Mouse (Mus musculus) adrenal gland, postnatal 14 days (tissue): ENCODE results near the gene Gucd1. TPM values are rescaled to one million over a fixed set of nuclear protein-coding genes. Genes with fewer than 3 reads are reported as not detected.
A peak's percentile ranks its signal among the peaks of the same experiment; 100 is the strongest.
"Not testable (repeated sequence)": the region's sequence is repeated elsewhere in the genome, so short reads cannot be mapped to it uniquely, and the experiment has no call there.

ENCODE experiments used
- DNase-seq: peaks from one replicate; pipeline ENCODE4 v3.0.0; 2021; ENCODE audit warnings: mixed read lengths
- total RNA-seq: library from RNA; stranded (reverse); gene quantifications from 2 replicates; pipeline ENCODE4 v1.2.3, GENCODE M21; 2021

Gucd1 gene
- total RNA-seq, 1 experiment from 2014 or later, result 41.0 TPM

DNA sequence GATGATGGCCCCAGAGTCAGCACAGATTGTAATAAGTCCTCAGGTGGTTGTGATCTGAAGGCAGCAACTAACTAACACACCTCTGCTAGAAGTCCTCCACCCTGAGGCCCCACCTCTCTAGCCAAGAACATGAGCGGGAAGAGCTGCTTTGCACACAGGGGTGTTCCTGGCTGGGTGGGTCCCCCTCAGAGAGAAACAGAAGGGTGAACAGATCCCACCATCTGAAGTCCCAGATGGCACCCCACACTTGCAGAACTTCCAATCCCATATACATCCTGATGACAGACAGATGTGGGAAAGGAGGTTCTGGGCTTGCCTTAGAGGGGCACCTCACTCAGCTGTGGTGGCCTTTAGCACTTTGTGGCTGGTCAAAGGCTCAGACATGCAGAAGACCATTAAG, 80.5 kb downstream of the Gucd1 start:
- no peak for DNase-seq

DNA sequence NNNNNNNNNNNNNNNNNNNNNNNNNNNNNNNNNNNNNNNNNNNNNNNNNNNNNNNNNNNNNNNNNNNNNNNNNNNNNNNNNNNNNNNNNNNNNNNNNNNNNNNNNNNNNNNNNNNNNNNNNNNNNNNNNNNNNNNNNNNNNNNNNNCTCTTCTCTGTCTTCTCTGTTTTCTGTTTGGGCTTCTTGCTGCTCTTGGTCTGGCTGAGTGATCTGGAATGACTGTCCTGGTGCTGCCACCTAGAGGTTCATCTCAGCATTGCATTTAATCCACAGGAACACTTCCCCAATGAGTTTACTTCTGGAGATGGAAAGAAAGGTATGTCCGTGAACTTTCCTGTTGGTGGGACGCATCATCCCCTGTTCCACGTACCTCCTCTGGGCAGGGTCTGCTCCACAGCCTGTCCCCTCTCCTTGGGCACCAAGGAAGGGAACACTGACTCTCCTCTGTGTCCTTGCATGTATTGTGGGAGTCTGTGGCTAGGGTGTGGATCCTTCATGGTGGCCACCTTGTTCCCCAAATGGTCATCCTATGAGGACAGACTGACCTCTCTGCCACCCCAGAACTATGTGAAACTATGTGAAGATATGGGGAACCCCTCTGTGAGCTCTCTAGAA, 81.1 kb downstream of the Gucd1 start:
- peak; percentile 85 for DNase-seq

DNA sequence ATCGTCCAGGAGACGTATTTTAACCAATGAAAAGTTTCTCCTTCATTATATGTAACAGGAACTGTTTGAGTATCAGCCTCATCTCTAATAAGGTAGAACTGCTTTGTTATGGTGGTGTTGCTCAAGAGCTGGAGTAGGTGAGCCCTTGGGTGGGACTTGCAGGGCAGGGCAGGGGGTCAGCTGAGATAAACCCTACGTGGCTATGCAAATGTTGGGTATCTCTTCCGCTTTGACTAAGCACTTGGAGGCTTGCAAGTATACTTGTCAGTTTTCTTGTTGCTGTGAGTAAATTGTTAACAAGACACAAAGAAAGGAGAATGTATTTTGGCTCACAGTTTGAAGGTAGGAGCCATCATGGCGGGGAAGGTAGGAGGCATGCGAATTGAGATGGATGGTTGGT, 87.1 kb downstream of the Gucd1 start:
- DNase-seq, result no peak

DNA sequence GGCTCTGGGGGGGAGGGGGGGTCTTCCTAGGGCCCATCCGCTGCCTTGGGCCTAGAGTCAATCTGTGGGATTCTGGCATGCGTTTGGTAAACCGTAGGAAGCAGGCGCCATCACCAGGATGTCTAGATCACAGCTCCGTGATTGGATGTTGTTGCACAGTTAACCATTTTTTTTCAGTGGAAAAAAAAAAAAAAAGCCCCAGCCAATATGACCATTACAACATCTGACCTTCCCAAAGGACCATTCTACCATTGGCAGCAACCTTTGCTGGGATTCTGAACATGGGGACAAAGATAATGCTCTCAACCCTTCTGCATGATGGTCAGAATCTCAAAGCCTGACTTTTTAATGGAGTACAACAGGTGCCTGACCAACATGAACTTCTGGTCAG, 87.6 kb downstream of the Gucd1 start:
- DNase-seq, result no peak

DNA sequence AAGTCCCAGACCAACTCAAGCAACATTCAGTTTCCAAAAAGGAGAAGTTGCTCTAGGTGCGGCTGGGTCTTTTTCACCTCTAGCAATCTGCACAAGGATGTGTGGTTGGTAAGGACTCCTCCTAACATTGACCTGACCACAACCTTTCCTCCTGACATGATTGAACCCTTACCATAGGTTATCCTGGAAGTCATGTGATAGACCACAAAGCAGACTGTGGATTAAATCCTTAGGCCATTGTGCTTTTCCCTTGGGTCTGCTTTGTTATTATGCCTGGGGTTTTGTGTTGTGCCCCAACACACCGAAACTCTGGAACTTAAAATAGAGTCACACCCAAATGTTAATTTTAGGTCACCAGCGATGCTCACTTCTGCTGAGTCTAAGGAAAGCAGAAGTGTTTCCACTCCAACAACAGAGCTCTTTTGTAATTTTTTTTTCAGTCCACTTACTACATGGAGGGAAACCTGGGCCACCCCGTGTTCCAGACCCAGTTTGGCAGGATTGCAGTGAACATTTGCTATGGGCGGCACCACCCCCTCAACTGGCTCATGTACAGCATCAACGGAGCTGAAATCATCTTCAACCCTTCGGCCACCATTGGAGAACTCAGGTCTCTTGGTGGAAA, 88.1 kb downstream of the Gucd1 start:
- DNase-seq, result no peak

DNA sequence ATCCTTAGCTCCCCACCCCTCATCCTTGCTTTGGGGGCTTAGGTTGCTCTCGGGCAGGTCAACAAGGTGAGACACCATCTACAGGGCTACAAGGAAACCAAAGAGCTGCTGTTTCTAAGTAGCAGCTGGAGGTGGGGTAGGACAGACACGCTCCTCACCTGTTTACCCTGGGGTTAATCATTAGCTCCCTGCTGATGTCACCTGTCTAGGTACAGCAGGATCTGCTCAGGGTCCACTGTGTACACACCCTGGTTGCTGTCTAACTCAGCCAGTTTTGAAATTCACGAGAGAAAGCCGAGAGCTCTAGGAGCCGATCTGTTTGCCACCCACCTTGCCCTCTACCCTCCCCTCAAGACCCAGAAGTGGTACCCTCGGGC, 88.8 kb downstream of the Gucd1 start:
- no peak for DNase-seq

DNA sequence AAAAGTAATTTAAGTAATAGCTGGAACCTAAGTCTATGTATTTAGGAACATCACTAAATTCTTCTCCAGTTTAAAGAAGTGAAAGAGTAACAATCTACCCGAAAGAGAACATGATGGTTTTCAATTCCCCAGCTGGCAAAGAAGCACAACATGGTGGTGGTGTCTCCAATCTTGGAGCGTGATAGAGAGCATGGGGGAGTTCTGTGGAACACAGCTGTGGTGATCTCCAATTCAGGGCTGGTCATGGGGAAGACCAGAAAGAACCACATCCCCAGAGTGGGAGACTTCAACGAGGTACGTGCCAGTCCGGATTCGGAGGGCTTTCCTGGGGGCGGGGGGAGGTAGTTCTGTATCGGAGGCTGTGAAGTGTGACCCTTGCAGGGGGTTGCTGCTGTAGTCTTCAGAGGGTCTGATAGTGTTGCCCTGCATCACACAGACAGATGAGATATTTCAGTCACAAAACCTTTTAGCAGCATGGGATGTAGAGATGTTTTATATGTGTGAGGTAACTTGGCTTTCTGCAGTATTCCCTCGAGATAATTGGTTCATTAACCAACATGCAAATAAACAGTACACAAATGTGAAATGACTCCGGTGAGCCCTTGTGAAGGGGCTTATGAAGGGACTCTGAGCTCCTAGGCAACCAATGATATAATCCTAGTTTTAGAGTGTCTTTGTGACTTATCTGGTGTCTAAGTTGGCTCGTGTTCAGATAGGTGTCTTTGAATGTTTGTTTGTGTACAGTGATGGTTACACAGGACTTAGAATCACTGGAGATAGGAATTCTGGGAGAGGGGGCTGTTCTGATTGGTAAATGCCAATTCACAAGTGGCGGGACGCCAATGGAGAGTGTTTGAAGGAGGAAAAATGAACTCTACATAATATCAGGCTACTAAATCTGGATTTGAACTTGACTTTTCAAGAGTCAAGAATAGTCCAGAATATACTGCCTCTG, 89.4 kb downstream of the Gucd1 start:
- DNase-seq, result no peak

DNA sequence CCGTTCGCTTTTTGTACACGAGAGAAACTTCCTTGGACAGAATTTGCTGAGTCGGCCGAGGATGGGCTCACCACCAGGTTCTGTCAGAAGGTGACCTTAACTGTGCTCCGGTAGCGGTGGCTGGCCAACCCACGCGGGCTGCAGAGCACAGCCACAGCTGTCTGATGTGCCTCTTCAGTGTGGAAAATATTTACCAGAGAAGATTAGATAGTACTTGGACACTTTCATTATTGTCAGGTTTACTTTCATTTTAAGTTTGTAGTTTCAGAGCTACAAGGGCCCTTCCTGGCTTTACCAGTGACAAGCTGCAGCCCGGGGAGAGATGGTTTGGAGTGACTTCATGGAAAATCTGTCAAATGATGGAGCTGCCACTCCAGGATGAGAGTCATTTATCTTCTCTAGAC, 93.3 kb downstream of the Gucd1 start:
- DNase-seq, result no peak

DNA sequence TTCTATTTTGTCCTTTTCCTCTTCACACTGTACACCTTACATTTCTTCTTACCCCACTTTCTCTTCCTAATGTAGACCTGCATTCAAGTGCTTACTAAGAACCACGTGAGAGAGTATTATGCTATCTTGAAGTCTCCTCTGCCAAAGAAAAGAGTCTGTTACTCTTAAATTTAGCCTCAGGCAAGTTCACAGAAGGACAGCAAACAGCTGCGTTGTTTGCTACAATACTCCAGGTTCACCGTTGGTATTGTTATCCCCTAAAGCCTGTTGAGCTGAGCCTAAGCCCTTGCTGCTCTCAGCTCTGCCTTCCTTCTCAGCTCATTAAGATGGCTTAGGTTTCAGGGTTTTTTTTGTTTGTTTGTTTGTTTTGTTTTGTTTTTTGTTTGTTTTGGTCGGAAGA, 99.0 kb downstream of the Gucd1 start:
- no peak for DNase-seq

DNA sequence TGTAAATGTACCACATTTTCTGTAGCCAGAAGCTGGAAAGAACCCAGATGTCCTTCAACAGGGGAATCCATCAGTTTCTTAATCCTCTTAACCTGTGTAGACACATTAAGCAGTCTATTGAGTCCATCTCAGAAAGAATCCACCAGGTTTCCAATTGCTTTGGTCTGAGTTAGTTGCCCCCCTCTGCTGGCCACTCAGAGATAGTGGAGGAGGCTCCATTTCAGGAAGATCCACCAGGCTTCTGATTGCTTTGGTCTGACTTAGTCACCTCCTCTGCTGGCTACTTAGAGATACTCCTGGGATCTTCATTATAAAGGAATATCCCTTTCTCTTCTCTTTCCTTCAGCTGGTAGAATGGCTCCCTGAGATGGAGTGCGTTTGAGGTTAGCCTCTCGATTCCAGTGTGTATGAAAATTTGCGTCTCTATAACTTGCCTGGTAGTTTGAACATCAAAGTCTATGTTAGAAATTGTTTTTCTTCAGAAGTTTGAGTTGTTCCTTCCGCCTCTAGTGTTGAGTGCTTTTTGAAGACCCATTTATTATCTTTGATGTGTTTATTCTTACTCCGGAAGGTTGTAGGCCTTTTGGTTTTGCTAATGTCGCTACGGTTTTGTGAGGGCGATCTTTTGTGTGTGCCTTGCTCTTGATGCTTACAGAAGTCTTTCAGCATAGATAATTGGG, 100.3 kb downstream of the Gucd1 start:
- no peak for DNase-seq

DNA sequence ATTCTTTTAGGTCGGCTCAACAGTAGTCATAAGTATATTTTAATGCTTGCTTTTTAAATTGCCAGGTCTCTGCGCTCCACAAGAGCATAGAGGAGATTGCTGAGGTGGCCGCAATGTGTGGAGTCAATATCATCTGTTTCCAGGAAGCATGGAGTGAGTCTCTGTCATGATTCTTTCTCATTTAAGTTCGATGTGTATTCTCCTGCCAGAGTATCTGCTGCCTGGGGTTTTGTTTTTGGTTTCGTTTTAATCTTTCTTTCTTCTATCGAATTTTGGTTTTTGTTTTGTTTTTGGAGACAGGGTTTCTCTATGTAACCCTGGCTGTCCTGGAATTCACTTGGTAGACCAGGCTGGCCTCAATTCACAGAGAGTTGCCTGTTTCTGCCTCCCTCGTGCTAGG, 102.8 kb downstream of the Gucd1 start:
- DNase-seq, result no peak

DNA sequence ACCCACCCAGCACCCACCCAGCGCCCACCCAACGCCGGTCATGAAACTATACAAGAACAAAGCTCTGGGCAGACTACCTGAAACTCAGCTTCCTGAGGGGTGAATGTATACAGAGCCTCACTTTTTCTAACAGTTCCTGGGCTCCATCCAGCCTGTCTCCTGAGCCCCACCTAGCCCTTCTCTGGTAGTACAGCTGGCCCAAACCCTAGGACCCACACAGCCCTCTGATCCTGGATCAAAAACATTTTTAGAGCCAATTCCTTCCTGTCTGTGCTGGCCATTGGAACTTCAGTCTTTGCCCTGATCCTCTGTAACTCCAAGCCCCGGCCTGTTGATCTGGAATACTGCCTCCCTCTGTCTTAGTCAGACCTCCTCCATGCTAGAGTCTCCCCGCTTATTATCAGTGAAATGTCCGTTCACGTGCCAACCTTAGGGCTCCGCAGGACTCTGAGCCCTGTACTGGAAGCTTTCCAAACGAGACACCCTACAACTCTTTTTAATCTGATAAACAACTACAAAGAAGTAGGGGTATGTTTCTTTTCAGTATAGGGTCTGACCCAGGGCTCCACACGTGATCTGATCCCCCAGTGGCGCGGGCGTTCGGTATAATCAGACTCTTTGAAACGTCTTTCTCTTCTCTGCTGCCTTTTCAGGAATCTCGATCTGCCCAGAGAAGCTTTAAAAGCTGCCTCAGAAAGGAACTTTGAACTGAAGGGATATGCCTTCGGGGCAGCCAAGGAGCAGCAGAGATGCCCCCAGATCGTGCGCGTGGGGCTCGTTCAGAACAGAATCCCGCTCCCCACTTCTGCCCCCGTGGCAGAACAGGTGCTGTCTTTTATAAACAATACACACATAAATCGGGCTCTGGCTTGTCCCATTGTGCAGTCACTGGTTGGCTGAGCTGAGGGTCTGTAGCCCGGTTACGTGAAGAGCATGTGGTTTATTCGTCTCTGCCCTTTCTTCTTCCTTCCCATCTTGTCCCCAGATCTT, 105.4 kb downstream of the Gucd1 start:
- no peak for DNase-seq

DNA sequence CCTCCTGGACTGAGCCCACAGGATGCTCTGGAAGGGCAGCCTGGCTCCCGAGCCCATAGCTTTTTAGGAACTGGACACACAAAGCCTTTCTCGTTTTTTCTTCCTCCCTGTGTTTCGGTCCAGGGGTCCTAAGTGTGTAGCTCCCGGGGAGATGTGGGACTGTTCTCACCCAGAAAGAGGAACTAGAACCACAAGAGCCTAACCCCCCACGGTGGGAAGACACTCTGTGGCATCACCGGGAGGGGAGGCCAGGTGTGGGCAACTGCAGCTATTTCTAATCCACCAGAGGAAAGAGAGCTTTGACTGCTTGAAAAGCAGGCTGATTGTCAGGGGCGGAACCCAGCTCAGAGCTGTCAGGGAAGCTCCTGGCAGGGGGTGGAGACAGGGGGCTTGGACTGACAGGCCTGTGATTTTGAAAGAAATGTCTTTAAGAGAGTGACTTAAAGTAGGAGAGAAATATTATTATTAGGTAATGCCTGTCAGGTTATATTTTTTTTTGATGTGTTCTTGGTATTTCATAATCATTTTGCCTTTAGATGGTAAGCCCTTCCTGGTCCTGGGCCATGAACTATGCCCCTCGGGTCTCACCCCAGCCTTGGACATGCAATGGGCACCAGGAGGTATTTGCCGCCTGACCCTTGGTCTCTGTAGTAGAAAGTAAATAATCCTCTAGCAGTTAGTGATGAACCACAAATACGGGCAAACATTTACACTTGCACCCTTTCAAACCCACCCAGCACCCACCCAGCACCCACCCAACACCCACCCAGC, 106.2 kb downstream of the Gucd1 start:
- DNase-seq, result not testable (repeated sequence)

DNA sequence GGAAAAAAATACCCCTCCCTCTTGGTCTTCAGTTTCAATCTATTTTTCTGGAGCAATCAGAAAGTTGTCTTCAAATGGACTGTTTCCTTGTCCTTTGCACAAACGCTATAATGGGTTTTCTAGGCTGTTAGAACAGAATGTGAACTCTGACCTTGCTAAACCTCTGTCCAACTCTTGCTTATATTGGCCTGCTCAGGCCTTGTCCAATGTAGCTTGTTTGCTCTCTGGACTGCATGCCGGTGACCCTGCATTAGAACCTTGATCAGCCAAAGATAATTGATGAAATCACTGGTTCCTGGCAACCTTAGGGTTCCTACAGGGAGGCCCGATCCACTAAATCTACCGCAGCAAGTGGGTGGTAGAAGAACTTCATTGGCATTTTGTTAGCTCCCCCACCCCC, 110.0 kb downstream of the Gucd1 start:
- DNase-seq, result no peak

DNA sequence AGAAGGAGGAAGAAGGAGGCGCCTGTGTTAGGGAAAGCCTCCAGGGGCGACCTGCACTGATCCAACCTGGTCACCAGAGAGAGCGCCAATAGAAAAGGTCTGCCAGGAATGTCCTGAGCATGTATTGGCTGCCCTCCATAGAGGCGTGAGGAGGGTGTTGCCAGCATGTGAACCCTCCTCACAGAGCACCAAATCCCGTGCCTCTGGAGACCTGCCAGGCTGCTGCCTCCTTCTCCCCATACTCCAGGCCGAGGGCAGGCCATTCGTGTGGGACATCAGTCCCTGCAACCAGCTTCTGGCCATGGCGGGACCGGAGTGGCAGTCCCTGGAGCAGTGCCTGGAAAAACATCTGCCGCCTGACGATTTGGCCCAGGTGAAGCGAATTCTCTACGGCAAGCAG, 111.0 kb downstream of the Gucd1 start:
- DNase-seq, result peak; percentile 62

DNA sequence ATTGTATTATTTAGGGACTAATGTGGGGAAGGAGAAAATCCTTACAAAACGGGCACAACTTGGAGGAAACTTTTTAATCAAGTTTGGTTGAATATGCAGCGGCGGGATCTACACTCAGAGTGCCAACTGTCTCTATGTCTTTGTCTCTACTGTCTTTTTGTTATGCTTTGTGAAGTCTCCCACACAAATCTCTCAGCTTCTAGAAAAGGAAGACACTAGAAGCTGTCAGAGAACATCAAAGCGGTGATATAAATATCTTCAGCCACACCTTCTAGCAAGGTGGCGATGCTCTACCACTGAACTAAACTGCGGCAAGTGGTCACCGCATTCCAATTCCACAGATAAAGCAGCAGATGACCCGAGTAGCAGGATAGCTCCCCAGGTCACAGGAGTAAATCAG, 111.9 kb downstream of the Gucd1 start:
- no peak for DNase-seq

DNA sequence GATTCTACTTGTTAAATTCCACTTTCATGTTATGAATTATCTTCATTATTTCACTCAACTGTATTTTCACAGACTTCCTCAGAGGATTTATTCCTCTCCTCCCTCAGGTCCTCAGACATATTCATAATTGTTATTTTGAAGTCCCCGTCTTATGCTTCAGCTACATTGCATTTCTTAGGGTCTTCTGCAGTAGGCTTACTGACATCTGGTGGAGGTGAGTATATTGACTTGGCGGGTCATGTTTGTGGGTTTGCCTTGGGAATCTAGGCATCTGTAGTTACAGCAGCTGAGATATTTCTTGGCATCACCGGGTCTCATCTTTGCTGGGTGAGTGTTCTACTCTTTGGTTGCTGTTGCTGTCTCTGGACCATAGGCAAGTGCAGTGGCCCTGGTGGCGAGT, 116.8 kb downstream of the Gucd1 start, which contains the start of gene Upb1:
Upb1 (plus strand) TSS at position 158 of the 400 bp plus-strand sequence.
- DNase-seq, result no peak

DNA sequence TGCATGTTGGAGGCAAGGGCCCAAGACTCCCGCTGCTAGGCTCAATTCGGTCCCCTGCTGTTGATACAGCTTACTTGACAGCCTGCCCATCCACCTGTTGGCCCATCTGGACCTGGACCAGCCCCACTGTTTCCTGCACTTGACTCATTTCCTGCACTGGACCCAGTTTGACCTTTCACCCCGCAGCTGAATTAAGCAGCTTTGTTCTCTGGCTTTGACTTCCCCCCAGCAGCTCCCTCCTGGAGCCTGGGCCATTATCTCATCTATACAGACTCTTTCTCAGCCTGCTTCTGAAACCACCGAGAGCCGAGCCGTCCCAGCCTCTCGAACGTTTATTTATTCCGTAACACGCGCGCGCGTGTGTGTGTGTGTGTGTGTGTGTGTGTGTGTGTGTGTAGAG, 120.8 kb downstream of the Gucd1 start:
- peak; percentile 62 for DNase-seq

DNA sequence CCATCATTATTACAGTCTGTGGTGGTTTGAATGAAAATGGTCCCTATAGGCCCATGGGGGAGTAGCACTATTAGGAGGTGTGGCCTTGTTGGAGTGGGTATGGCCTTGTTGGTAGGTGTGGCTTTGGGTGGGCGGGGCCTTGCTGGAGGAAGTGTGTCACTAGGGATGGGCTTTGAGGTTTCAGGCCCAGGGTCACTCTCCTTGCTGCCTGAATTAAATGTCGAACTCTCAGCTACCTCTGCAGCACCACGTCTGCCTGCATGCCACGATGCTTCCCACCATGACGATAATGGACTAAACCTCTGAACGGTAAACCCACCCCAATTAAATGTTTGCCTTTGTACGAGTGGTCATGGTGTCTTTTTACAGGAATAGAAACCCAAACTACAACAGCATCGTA, 123.0 kb downstream of the Gucd1 start:
- no peak for DNase-seq

DNA sequence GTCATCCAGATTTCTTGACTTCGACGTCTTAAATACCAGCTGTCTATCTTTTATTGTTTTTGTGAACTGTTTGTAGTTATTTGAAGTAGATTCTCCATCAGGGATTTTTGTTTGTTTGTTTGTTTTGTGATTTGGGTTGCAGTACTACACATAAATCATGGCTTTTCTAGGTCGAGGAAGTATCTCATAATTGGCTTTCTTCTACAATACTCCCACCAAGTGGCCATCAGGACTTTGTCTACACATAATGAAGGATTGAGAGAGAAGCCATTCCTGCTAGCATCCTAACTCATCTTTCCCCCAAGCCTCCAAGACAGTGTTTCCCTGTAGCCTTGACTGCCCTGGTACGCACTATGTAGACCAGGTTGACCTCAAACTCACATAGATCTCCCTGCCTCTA, 126.9 kb downstream of the Gucd1 start:
- DNase-seq, result no peak

DNA sequence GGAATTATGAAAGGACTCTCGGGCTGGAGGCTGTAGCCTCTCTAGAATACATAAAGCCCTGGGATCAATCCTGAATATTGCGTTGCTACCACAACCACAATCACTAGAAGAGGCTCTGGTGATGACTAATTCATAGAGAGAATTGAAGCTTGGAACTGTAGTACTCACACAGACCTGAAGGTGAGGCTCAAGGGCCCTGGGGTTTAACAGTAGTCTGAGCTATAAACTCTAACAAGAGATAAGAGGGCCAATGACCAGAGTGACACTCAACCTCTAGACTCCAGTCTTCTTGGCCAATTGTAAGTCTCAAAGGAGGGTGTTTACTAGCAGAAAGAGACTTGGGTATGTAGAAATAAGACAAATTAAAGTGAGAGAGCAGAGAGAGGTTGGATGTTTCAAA, 127.6 kb downstream of the Gucd1 start:
- DNase-seq, result no peak
